In the genomic region with DNA sequence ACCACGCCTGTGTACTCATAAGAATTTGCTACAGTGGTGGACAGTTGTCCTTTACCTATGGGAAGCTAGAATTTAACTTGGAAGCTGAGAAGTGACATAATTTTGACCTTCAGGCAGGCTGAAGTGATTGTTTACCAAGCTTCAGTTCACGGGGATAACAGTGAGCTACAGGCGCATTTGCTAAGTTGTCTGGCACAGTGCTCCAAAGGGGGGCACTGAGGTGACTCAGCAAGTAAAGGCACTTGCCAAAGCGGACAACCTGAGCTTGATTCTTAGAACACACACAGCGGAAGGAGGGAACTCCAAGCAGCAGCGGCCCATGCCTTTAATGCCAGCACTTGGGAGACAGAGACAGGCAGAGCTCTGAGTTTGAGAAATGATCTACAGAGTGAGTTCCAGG, we compare ENCODE assay signal across 24 mouse cellular contexts. TPM values are rescaled to one million over a fixed set of nuclear protein-coding genes. Genes with fewer than 3 reads are reported as not detected.
DNase-seq lines count a peak whose midpoint lies in the region; ATAC-seq and TF ChIP-seq lines count a peak whose summit lies in the region.
"Had no signal": no experiment of that assay in that cellular context is flagged by ENCODE, and none has a peak within 500 bp of the region (broad histone marks: within the 10 kb centered on the region; RNA-seq: fewer than 3 reads in every experiment).

No protein-coding gene starts in this region.

- H3K27me3 ChIP-seq in stomach, postnatal 0 days (ENCODE audit: control insufficient read depth, insufficient read depth, low read length) = no peaks in the 10 kb centered on the region
- no peaks in the 10 kb centered on the region for H3K27me3 ChIP-seq in forebrain, embryonic 14.5 days (replicated peaks; ENCODE audit: control insufficient read depth, insufficient read depth, low read length)
- H3K27me3 ChIP-seq in liver, embryonic 12.5 days (replicated peaks) = no peaks in the 10 kb centered on the region
- H3K27me3 ChIP-seq: embryonic facial prominence, embryonic 13.5 days; forebrain, embryonic 15.5 days; intestine, embryonic 15.5 days had no signal

- no peak for TF ChIP-seq CTCF in brain, embryonic 14.5 days (IDR thresholded peaks at IDR 0.05; ENCODE audit: borderline replicate concordance, extremely low read depth, insufficient read depth, insufficient read length)
- no peak for TF ChIP-seq CTCF in stomach, postnatal 0 days (IDR thresholded peaks at IDR 0.05; ENCODE audit: low read depth)

- H3K4me1 ChIP-seq in stomach, postnatal 0 days (replicated peaks; ENCODE audit: control insufficient read depth, insufficient read depth) = no peaks in the 10 kb centered on the region
- H3K4me1 ChIP-seq in forebrain, embryonic 14.5 days (ENCODE audit: control insufficient read depth, insufficient read depth, low read length) = no peaks in the 10 kb centered on the region
- H3K4me1 ChIP-seq in liver, embryonic 12.5 days = no peaks in the 10 kb centered on the region
- H3K4me1 ChIP-seq: embryonic facial prominence, embryonic 13.5 days; forebrain, embryonic 15.5 days; heart, embryonic 10.5 days; hindbrain, embryonic 10.5 days; intestine, embryonic 15.5 days had no signal

- H3K36me3 ChIP-seq in stomach, postnatal 0 days (ENCODE audit: control insufficient read depth, insufficient read depth, low read length) = peaks cover 4% of the 10 kb centered on the region; the same call in 1 of the 2 replicates
- peaks cover 25% of the 10 kb centered on the region for H3K36me3 ChIP-seq in forebrain, embryonic 14.5 days (ENCODE audit: control insufficient read depth, insufficient read depth, low read length)
- peaks cover 29% of the 10 kb centered on the region for H3K36me3 ChIP-seq in liver, embryonic 12.5 days

- no peak for ATAC-seq in stomach, postnatal 0 days (ENCODE audit: low FRiP score, low TSS enrichment)
- ATAC-seq in forebrain, embryonic 14.5 days = no peak
- ATAC-seq in erythroblast, adult 5-6 weeks (replicated peaks; ENCODE audit: low FRiP score, poor library complexity, severe bottlenecking) = no peak
- no peak for ATAC-seq in liver, embryonic 12.5 days
- ATAC-seq: activated CD4-positive, CD25-positive, alpha-beta regulatory T cell, adult 4 months; forebrain, embryonic 15.5 days; intestine, embryonic 15.5 days had no signal

- intact Hi-C loops in heart, postnatal 14 days (cut with DNase I) = no loop called here

- WGBS in stomach, postnatal 0 days = 56% methylated on average over 6 of the region's 6 CpGs
- WGBS in forebrain, embryonic 14.5 days = 78% methylated on average over 6 of the region's 6 CpGs
- WGBS in liver, embryonic 12.5 days (ENCODE audit: insufficient replicate concordance) = 68% methylated on average over 6 of the region's 6 CpGs

- DNase-seq in heart, adult 11 months = peak; percentile 76
- DNase-seq in heart, postnatal 14 days = no peak
- DNase-seq in ES-CJ7 (ENCODE audit: low read depth, low spot score) = peak; percentile 31
- DNase-seq in brain, embryonic 14.5 days (ENCODE audit: low read depth) = peak; percentile 17
- DNase-seq in stomach, postnatal 0 days (ENCODE audit: low spot score) = peak; percentile 29
- DNase-seq in forebrain, embryonic 14.5 days (ENCODE audit: low spot score) = no peak
- DNase-seq: adrenal gland, adult 2 months; adrenal gland, postnatal 25 days; cerebellum, adult 11 months; cerebellum, adult 8-10 months; cerebellum, postnatal 14 days; gastrocnemius, postnatal 36 days; heart, adult 18-20 months; heart, postnatal 10 days had no signal

- no peak overlapping the region for H3K27ac ChIP-seq in stomach, postnatal 0 days (replicated peaks)
- no peak overlapping the region for H3K27ac ChIP-seq in forebrain, embryonic 14.5 days (ENCODE audit: low read depth, low read length)
- no peak overlapping the region for H3K27ac ChIP-seq in liver, embryonic 12.5 days
- H3K27ac ChIP-seq: embryonic facial prominence, embryonic 13.5 days; forebrain, embryonic 15.5 days; heart, embryonic 10.5 days; hindbrain, embryonic 10.5 days; hindbrain, embryonic 14.5 days; intestine, embryonic 15.5 days had no signal

- H3K4me3 ChIP-seq in stomach, postnatal 0 days (ENCODE audit: low read depth, low read length) = no peak overlapping the region
- H3K4me3 ChIP-seq in forebrain, embryonic 14.5 days (ENCODE audit: low read depth, low read length) = no peak overlapping the region
- no peak overlapping the region for H3K4me3 ChIP-seq in liver, embryonic 12.5 days
- H3K4me3 ChIP-seq: embryonic facial prominence, embryonic 13.5 days; forebrain, embryonic 15.5 days; heart, embryonic 10.5 days; hindbrain, embryonic 10.5 days; intestine, embryonic 15.5 days had no signal

- no peak for TF ChIP-seq EP300 in stomach, postnatal 0 days (optimal IDR thresholded peaks at IDR 0.05)

- no peak overlapping the region for H3K4me2 ChIP-seq in stomach, postnatal 0 days (replicated peaks; ENCODE audit: low read depth)
- H3K4me2 ChIP-seq in forebrain, embryonic 14.5 days (ENCODE audit: low read length) = no peak overlapping the region
- H3K4me2 ChIP-seq in liver, embryonic 12.5 days = no peak overlapping the region
- H3K4me2 ChIP-seq: embryonic facial prominence, embryonic 13.5 days; forebrain, embryonic 15.5 days; hindbrain, embryonic 14.5 days; intestine, embryonic 15.5 days had no signal

- H3K9ac ChIP-seq in stomach, postnatal 0 days (ENCODE audit: low read length) = no peak overlapping the region
- H3K9ac ChIP-seq in forebrain, embryonic 14.5 days (ENCODE audit: low read length) = no peak overlapping the region
- H3K9ac ChIP-seq in liver, embryonic 12.5 days = no peak overlapping the region
- H3K9ac ChIP-seq: embryonic facial prominence, embryonic 13.5 days; forebrain, embryonic 15.5 days; hindbrain, embryonic 14.5 days; intestine, embryonic 15.5 days had no signal

- TF ChIP-seq POLR2A in brain, embryonic 14.5 days (IDR thresholded peaks at IDR 0.05; ENCODE audit: borderline replicate concordance, extremely low read depth, insufficient read depth, insufficient read length, poor library complexity, severe bottlenecking) = no peak

- H3K9me3 ChIP-seq in stomach, postnatal 0 days (ENCODE audit: control insufficient read depth, low read length) = no peaks in the 10 kb centered on the region
- no peaks in the 10 kb centered on the region for H3K9me3 ChIP-seq in forebrain, embryonic 14.5 days (replicated peaks; ENCODE audit: control insufficient read depth, low read length)
- H3K9me3 ChIP-seq in liver, embryonic 12.5 days (replicated peaks) = no peaks in the 10 kb centered on the region
- H3K9me3 ChIP-seq: embryonic facial prominence, embryonic 13.5 days; forebrain, embryonic 15.5 days; G1E; heart, embryonic 10.5 days; hindbrain, embryonic 10.5 days; intestine, embryonic 15.5 days had no signal

RNA-seq across cellular contexts. Expression of gene Ccdc191, which starts 29.0 kb away (rescaled TPM):
- 1 to 10 TPM; 1.7 to 2.7 TPM for total RNA-seq in heart, postnatal 14 days (2021)
- polyA plus RNA-seq in brain, embryonic 14.5 days (2012; rRNA removed) = 2.1 and 3.5 TPM in 2 replicates
- polyA plus RNA-seq in stomach, postnatal 0 days (2015; fragmentation: Nextera tagmentation; extraction: Ambion mirVana) = 5.0 and 5.4 TPM in 2 replicates
- polyA plus RNA-seq in forebrain, embryonic 14.5 days (2014; fragmentation: Nextera tagmentation; extraction: Ambion mirVana) = 6.6 and 6.7 TPM in 2 replicates
- total RNA-seq in erythroblast, adult 5-6 weeks (2015; ENCODE audit: low replicate concordance) = 0.63 and 5.8 TPM in 2 replicates
- 1.4 and 1.7 TPM in 2 replicates for total RNA-seq in erythroblast, adult 5-6 weeks (2017; ENCODE audit: low replicate concordance)
- 5.3 and 5.5 TPM in 2 replicates for polyA plus RNA-seq in liver, embryonic 12.5 days (2016; fragmentation: Nextera tagmentation; extraction: Ambion mirVana)

Comparison
In these comparisons a context has a peak if more than half of its experiments do, and no peak if none do; other contexts are left out.
1. DNase-seq: peak in heart, adult 11 months (single experiment), ES-CJ7 (single experiment), brain, embryonic 14.5 days (single experiment) and stomach, postnatal 0 days (single experiment); none in heart, postnatal 14 days (0 of 2) and forebrain, embryonic 14.5 days (single experiment).